Mouse (Mus musculus) heart, postnatal 0 days (tissue): ENCODE measurements around the gene Tmem235. TPM values are rescaled to one million over a fixed set of nuclear protein-coding genes. Genes with fewer than 3 reads are reported as not detected.
A peak's percentile ranks its signal among the peaks of the same experiment; 100 is the strongest.

Experiments
- ATAC-seq: fragments of 200-750 bp; cut with Nextera tagmentation; 2 replicates; pipeline ENCODE4 v1.8.0; 2017; ENCODE audit warnings: low read depth, moderate number of reproducible peaks, moderate library complexity; ENCODE audit not compliant: insufficient read depth
- DNase-seq: peaks from one replicate; pipeline ENCODE4 v3.0.0-alpha.2; 2016; ENCODE audit warnings: low spot score
- H3K27ac ChIP-seq: fragments of 300-500 bp; sonication (generic); 2 replicates; pipeline ENCODE4 v1.5.1; 2014; ENCODE audit warnings: low read depth, mild to moderate bottlenecking
- H3K27me3 ChIP-seq: fragments of 300-500 bp; sonication (generic); 2 replicates; pipeline ENCODE4 v1.6.1; 2014; ENCODE audit warnings: low read length, mixed read lengths; ENCODE audit not compliant: control insufficient read depth, insufficient read depth
- H3K36me3 ChIP-seq: fragments of 300-500 bp; sonication (generic); replicated peaks from 2 replicates; pipeline ENCODE4 v1.6.1; 2014; ENCODE audit warnings: low read length, mixed read lengths; ENCODE audit not compliant: control insufficient read depth, insufficient read depth
- H3K4me1 ChIP-seq: fragments of 300-500 bp; sonication (generic); 2 replicates; pipeline ENCODE4 v1.6.1; 2014; ENCODE audit warnings: antibody characterized with exemption; ENCODE audit not compliant: control insufficient read depth, insufficient read depth
- H3K4me2 ChIP-seq: fragments of 300-500 bp; sonication (generic); 2 replicates; pipeline ENCODE4 v1.6.1; 2014; ENCODE audit warnings: low read depth, mild to moderate bottlenecking, low read length, moderate library complexity
- H3K4me3 ChIP-seq: fragments of 300-500 bp; sonication (generic); 2 replicates; pipeline ENCODE4 v1.5.1; 2014; ENCODE audit warnings: low read depth, low read length
- H3K9ac ChIP-seq: fragments of 300-500 bp; sonication (generic); replicated peaks from 2 replicates; pipeline ENCODE4 v1.6.1; 2014; ENCODE audit warnings: low read depth, low read length, mixed read lengths
- H3K9me3 ChIP-seq: fragments of 300-500 bp; sonication (generic); replicated peaks from 2 replicates; pipeline ENCODE4 v1.6.1; 2016; ENCODE audit warnings: low read length; ENCODE audit not compliant: control insufficient read depth
- CTCF ChIP-seq: IDR thresholded peaks from 2 replicates; pipeline ENCODE4 v1.5.1; 2016; ENCODE audit warnings: antibody characterized with exemption, control low read depth, low read depth
- EP300 ChIP-seq: IDR thresholded peaks from 2 replicates; pipeline ENCODE4 v1.6.1; 2016; ENCODE audit warnings: antibody characterized with exemption, low read depth
- WGBS: fragments of 180-500 bp; shearing (Covaris S2); extraction: QIAGEN DNeasy Blood & Tissue Kit; methylation state at CpG from one replicate; pipeline ENCODE4 v1.1.7; 2014; 5-methylcytosine and 5-hydroxymethylcytosine counted together
- polyA plus RNA-seq: library from polyadenylated mRNA; unstranded; fragments of >200 nt; fragmentation: Nextera tagmentation; extraction: Ambion mirVana; gene quantifications from 2 replicates; pipeline ENCODE4 v1.2.1, GENCODE M21; 2015
- total RNA-seq: library from RNA; depleted of rRNA; stranded (reverse); fragments of >200 nt; gene quantifications from 2 replicates; pipeline ENCODE4 v1.2.3, GENCODE M21; 2014; ENCODE audit warnings: low replicate concordance

Gene Tmem235
- total and polyA plus RNA-seq, 2 experiments from 2014 or later: not detected

DNA sequence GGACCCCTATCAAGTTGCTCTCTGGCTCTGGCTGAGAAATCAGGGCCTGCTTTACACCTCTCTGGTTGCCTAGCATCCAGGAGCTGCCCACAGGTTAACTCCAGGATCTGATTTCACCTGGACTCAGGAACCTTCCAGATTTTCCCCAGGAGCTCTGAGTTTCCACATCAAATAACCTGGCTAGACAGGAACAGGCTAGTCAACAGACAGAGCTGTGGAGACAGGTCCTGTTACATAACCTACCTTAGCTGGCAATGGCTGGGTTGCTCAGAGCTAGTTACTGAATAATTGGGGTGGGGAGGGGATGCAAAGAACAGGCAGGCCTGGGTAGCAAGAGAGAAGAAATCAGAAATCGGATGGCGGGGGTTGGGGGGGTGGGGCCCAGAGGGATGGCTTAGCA lies 15.6 kb upstream of the Tmem235 start:
- H3K4me2 ChIP-seq: no peak overlapping the region
- H3K9ac ChIP-seq: no peak overlapping the region
- no peak overlapping the region for H3K27ac ChIP-seq
- H3K4me1 ChIP-seq: peaks cover 13% of the 10 kb centered on the region
- TF ChIP-seq EP300 (no peak), CTCF (no peak)
- H3K4me3 ChIP-seq: no peak overlapping the region
- no peaks in the 10 kb centered on the region for H3K27me3 ChIP-seq
- ATAC-seq (no peak), DNase-seq (no peak)
- 68% methylated on average over 2 of the region's 2 CpGs for WGBS
- no peaks in the 10 kb centered on the region for H3K36me3 ChIP-seq
- H3K9me3 ChIP-seq: no peaks in the 10 kb centered on the region

DNA sequence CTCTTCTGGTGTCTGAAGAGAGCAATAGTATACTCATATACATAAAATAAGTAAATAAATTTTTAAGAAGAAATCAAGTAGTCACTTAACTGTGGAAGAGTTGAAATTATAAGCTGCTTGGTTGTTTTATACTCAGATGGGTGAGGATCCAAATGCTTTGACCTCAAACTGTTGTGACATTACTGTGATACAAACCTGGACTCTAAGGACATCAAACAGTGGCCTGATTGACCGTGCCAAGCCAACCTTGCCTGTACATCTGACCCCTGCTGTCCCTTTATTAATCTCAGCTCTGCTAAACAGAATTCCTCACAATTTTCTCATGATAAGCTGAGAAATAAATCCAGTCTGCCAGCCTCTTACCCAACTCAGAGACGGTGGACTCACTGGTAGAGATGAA lies 14.9 kb upstream of the Tmem235 start:
- ATAC-seq: no peak
- Histone ChIP-seq H3K4me3 (no peak overlapping the region), H3K9ac (no peak overlapping the region), H3K4me1 (peaks cover 19% of the 10 kb centered on the region), H3K4me2 (no peak overlapping the region), H3K9me3 (no peaks in the 10 kb centered on the region), H3K36me3 (no peaks in the 10 kb centered on the region), H3K27me3 (no peaks in the 10 kb centered on the region), H3K27ac (no peak overlapping the region)
- DNase-seq: no peak
- TF ChIP-seq EP300 (no peak), CTCF (no peak)
- WGBS: 73% methylated on average over 2 of the region's 2 CpGs

DNA sequence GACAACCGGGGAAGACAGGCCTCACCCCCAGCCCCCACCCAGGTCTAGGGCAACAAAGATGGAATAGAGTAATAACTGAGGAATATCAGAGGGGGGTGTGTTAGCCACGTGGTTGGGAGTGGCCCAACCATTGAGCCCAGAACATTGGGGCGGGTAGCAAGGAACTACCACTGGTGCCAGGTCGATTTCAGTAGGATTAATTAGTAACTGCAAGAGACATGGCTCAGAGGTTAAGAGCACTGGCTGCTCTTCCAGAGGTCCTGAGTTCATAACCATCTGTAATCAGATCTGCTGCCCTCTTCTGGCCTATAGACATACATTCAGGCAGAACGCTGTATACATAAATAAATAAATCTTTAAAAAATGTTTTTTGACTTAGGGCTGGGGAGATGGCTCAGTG lies 13.9 kb upstream of the Tmem235 start:
- TF ChIP-seq EP300 (no peak), CTCF (peak; percentile 27)
- Histone ChIP-seq H3K4me3 (no peak overlapping the region), H3K27ac (no peak overlapping the region), H3K4me2 (no peak overlapping the region), H3K36me3 (no peaks in the 10 kb centered on the region), H3K9me3 (no peaks in the 10 kb centered on the region), H3K9ac (no peak overlapping the region), H3K4me1 (peaks cover 19% of the 10 kb centered on the region), H3K27me3 (no peaks in the 10 kb centered on the region)
- ATAC-seq: no peak
- 53% methylated on average over 5 of the region's 5 CpGs for WGBS
- DNase-seq: no peak

DNA sequence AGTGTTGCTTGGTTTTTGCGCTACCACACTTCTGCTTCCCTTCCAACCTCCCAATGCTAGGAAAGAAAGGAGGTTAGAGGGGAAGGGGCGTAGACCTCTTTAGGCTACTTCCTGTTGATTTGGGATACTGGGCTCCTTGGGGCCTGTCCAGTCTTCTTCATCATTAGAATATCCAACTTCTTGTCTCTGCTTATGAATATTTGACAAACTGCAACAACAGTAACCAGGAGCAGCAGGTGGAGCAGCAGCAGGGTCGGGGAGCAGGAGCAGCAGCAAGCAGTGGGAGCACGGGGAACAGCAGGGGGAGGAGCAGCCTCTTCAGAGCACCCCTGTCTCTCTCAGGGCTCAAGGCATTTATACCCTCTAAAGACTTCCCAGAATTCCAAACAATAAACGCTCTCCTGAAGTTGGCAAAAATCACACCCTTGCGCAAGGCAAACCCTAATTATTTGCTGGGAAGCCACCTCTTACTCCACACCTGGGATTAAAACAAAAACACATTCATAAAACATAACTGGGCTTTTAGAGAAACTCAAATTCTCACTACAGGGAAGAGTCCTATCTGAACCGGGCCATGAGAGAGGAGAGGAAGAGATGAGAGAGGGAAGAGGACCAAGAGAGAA lies 12.8 kb upstream of the Tmem235 start:
- H3K4me3 ChIP-seq: no peak overlapping the region
- 77% methylated on average over 7 of the region's 7 CpGs for WGBS
- H3K9me3 ChIP-seq: no peaks in the 10 kb centered on the region
- ATAC-seq: no peak
- H3K4me1 ChIP-seq: peaks cover 19% of the 10 kb centered on the region
- H3K27ac ChIP-seq: peak overlapping the region; percentile 91
- no peak for TF ChIP-seq CTCF
- TF ChIP-seq EP300: no peak
- no peak for DNase-seq
- H3K36me3 ChIP-seq: peaks cover 1% of the 10 kb centered on the region; the same call in 1 of the 2 replicates
- H3K9ac ChIP-seq: peak overlapping the region; percentile 71
- no peaks in the 10 kb centered on the region for H3K27me3 ChIP-seq
- peak overlapping the region; percentile 93 for H3K4me2 ChIP-seq

DNA sequence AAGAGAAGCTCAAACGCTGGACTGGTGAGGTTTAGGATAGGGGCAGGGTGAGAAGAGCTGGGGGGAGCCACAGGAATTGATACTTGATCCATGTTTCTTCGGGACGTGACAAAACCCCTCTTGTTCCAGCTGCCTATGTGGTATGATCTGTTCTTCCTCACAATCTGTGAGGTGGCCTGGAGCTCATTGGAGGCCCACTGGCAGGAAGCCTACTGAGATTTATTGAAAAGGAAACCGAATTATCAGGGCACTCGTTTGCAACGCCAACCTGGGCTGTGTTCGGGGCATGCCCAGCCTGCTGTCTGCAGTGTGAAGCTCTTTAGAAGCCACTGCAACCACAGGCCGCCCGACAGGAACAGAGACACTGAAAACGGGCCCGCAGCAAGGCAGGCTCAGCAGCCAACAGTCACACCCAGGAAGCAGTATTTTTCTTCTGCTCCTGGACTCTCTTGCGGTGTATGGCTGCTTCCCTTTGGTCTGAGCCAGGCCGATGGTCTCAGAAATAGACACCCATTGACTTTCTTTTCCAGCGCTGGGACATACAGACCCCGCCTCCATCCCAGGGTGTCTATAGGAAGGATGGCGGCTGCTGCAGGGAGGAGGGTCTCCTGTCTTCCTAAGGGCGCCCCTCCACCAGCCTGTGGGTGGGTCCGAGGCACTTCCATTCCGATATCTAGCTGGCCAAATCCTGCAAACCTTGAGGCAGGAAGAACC lies 12.1 kb upstream of the Tmem235 start:
- WGBS: 4% methylated on average over 19 of the region's 19 CpGs
- Histone ChIP-seq H3K36me3 (peaks cover 8% of the 10 kb centered on the region), H3K9ac (peak overlapping the region; percentile 71), H3K4me2 (peak overlapping the region; percentile 93), H3K27me3 (no peaks in the 10 kb centered on the region), H3K9me3 (no peaks in the 10 kb centered on the region), H3K4me3 (peak overlapping the region; percentile 57), H3K4me1 (peaks cover 19% of the 10 kb centered on the region), H3K27ac (peak overlapping the region; percentile 91)
- DNase-seq (peak; percentile 35), ATAC-seq (peak; percentile 49)
- TF ChIP-seq EP300 (no peak), CTCF (no peak)
